Mouse (Mus musculus): ENCODE measurements at regions not wholly inside any gene's neighbourhood (a gene's known extent, or its start where the extent isn't known, plus 50 kb on each side); places are given as distances from the start of the nearest gene placed in this dataset.
A peak's percentile ranks its signal among the peaks of the same experiment; 100 is the strongest.

DNA sequence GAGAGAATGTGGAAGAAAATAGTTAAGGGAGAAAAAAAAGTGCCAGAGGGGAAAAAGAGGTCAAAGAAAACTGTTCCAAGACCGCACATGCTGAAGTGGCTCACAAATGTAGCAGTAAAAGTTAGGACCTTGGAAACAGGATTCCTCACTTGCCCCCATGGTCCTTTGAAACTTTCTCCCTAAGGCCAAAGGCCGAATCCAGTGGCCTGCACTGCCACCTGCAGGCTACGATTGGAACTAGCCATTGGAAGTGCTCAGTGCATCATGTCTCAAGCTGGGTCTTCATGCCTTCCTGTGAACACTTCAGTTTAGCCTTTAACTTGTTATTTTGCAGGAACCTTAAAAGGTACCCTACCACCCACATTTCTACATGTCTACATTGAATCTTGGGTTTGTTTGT, 56.3 kb upstream of the Mctp2 start:
- DNase-seq, result peak; percentile 62
- intact Hi-C loops (cut with DNase I; ENCODE audit: low total_unique reads), result loop anchor here (5.0 kb wide), 1 partner anchor 120 kb away; no protein-coding TSS in a partner anchor

DNA sequence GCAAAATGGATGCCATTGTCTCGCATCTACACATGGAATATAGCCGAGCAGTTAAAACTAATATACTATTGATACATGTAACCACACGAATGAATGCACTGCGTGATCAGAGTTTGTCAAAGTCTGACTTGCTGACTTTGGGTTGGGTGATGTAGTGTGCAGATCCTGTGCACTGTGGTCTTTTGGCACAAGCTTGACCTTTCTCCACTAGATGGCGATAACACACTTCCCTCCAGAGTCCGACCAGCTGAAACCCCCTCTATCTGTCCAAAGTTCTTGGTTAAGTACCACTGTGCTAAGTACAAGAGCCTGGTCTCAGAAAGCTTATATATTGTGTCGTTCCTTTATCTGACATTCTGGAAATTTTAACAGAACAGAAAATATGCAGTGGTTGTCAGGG, 84.9 kb upstream of the Mctp2 start:
- no peak for DNase-seq
- intact Hi-C loops (cut with DNase I; ENCODE audit: low total_unique reads), result loop anchor here (10.0 kb wide), 1 partner anchor 1263 kb away; no protein-coding TSS in a partner anchor

DNA sequence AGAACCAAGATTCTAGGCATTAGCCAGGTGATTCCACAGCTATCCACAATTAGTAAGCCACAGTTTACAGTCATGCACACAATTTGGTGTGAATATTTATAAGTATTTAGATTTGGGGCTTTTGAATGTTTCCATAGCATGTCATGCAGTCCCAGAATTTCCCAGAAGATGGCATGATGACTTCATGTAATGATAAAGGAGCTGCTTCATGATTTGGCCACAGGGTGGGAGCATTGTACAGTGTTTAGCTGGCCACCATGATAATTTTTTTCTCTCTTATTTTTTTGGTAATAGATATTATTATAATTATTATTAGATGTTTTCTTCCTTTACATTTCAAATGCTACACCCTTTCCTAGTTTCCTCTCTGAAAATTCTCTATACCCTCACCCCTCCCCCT, 93.6 kb upstream of the Mctp2 start:
- intact Hi-C loops (cut with DNase I; ENCODE audit: low total_unique reads), result loop anchor here (5.0 kb wide), 1 partner anchor 1022 kb away; no protein-coding TSS in a partner anchor
- peak; percentile 43 for DNase-seq

DNA sequence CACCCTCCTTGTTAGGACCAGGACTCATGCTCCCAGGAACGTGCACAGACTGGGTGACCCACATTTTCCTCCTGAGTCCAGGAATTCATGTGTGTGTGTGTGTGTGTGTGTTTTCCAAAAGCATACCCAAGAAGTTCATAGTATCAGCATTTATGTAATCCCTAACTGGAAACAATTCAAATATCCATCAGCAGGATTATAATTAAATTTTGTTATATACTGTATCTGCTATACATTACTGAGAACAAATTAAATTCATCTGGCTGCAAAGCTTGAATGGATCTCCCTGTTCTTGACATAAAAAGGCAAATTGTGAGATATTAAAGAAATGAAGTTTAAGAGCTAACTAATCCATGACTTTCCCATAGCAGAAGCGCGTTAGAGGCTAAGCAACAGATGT, 99.7 kb upstream of the Mctp2 start:
- intact Hi-C loops (cut with DNase I; ENCODE audit: low total_unique reads), result no loop called here
- no peak for DNase-seq

DNA sequence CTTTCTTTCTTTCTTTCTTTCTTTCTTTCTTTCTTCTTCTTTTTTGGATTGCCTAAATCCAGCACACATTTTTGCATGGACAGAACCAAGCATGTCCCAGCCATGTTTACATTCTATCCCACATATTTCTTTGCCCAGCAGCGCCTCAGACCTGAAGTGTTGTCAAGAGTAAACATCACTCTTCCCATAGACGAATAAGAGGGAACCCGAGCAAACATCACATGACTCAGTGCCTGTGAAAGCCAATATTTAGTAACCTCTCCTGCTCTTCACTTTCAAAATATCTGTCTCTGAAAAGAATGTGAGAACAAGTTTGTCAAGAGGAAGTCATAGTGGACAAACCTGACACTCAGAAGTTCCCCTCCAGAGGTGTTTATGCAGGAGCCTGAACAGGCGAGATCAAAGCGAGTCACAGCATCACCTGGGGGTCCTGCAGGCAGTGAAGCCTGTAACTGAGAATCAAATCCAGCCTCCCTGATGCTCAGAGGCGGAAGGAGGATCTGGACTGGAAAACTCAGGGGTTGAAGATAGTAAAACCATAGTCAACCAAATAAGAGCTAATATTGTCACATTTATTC, 102.1 kb upstream of the Mctp2 start:
- intact Hi-C loops (cut with DNase I; ENCODE audit: low total_unique reads), result no loop called here
- DNase-seq, result no peak

DNA sequence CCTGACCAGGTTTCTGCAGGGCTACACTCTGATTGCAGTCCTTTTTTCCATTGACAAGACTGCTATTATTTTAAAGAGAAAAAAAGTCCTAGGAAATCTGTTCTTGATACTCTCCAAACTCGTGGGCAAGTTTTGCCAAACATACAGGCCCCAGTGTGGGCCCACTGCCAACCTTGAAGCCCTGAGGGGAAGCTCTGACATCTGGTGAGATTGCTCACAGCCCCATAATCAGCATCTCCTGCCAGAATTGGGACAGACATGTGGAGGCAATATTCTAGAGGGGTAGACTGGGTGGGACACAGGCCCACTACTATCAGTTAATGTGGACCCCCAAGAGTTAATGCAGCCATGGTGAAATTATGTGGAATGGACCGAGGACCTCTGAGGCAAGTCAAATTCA, 132.1 kb upstream of the Mctp2 start:
- intact Hi-C loops (cut with DNase I; ENCODE audit: low total_unique reads), result no loop called here
- peak; percentile 66 for DNase-seq

DNA sequence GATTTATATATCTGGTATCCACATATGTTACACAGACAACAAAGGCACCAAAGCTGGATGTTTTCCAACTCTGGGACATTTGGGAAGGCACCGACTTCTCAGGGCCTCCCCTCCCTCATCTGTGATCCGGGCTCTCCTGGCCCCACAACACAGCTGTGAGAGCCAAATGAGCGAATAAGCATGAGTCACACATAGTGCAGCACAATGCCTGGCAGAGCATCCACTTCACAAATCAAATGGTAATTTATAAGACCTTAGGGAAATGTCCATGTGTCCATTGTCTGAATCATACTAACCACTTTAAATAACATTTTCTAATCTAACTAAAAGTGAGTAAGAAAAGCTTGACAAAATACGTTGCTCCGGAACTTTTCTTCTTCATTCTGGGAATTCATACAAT, 135.6 kb upstream of the Mctp2 start:
- intact Hi-C loops (cut with DNase I; ENCODE audit: low total_unique reads), result no loop called here
- peak; percentile 44 for DNase-seq

DNA sequence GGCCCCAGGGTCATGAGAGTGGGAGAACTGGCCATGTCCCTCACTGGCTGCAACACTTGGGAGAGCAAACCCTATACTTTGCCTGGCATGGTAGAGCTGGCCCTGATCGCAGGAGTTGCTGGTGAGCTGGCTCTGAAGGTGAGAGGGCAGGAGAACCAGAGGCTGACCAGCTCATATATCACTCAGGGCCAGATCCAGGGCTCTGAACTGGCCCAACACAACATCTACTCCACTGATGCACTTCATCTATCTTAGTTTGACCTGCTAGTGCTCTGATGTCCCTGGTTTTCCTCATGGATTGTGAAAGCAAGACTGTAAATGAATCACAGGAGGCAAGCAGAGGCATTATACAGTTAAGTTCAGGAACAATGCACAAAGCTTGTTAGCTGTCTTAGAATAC, 137.6 kb upstream of the Mctp2 start:
- intact Hi-C loops (cut with DNase I; ENCODE audit: low total_unique reads), result no loop called here
- DNase-seq, result no peak

DNA sequence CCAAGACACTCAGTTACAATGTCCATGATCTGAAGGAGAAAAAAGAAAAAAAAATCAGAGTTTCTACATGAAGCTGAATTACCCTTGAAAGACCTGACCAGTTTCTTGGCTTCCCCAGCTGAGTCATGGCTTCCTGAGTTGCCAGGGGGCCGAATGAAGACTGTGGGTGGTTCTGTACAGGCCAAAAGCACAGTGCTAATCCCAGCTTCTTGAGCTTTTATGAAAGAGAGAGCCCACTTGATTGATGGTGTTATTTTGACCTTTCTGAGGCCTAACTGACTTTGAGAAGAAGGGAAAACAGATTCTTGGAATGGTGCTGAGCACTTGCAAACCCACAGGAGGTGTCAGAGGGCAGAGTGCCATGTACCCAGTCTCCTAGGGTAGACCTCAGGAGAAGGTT, 138.4 kb upstream of the Mctp2 start:
- intact Hi-C loops (cut with DNase I; ENCODE audit: low total_unique reads), result no loop called here
- peak; percentile 6 for DNase-seq

DNA sequence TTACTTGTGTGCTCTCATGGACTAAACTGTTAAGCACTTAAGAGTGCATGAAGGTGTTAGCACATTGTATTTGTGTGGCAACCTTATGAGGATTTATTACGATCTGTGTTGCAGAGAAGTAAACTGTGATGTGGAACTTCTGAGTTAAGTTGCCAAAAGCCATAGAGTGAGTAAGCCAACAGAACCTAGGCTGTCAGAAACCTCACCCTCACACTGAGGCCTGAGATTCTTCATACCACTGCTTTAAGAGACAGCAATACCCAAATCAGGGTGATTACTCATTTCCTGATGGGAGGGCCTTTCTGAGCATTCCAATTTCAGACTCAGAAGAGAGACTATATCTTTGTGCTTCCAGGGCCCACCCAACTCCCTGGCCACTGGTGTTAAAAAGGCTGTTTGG, 140.5 kb upstream of the Mctp2 start:
- no peak for DNase-seq
- intact Hi-C loops (cut with DNase I; ENCODE audit: low total_unique reads), result no loop called here

DNA sequence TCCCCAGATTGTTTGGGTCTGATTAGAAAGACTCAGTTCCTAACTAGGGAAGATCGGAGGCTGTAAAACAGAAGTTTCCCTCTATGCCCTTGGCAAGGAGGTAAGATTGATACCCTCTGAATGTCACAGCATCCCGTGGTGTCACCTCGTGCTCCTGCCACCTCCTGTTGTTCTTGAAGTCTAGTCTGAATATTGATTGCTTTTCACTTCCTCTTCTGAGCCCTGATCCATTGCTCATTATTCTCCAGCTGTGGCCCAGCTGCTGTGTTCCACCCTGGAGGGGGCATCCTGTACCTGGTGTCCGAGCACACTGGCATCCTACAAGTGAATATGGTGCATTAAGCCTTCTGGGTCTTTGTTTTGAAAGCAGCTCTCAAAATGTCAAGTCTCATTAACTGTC, 156.6 kb upstream of the Mctp2 start:
- no peak for DNase-seq
- intact Hi-C loops (cut with DNase I; ENCODE audit: low total_unique reads), result no loop called here

DNA sequence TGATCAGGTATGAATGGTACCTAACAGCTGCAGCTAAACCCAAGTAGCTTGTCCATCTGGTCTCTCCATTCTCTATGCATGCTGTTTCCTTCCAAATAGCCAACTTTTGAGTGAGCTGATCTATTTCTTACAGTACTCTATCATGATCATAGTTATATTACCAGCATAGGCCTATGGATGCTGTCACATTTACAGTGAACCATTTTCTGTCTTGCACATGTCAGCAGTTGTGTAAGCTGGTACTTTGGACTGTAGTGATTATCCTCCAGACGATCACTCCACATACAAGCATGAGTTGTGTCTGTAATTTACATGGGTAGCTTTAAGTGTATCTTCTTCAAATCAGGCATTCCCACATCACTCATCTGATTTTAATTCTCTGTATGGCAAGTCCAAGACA, 158.2 kb upstream of the Mctp2 start:
- no peak for DNase-seq
- intact Hi-C loops (cut with DNase I; ENCODE audit: low total_unique reads), result no loop called here

DNA sequence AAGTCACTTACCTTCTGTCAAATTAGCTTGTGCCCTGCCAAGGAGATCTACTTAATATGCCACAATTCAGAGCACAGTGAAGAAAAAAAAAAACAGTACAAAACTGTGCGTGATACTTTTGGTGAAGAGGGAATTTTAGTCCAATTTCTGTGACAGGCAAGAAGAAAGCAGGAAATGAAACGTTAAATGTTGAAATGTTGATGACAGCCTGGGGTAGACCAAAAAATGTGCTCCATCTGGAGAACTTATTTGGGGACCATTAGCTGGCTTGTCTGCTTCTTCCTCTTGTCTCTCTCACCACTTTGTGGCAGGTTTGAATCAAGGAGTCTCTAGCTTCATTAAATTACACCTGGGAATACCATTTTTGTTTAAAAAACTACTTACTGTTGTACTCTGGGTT, 163.3 kb upstream of the Mctp2 start:
- no peak for DNase-seq
- intact Hi-C loops (cut with DNase I; ENCODE audit: low total_unique reads), result no loop called here

DNA sequence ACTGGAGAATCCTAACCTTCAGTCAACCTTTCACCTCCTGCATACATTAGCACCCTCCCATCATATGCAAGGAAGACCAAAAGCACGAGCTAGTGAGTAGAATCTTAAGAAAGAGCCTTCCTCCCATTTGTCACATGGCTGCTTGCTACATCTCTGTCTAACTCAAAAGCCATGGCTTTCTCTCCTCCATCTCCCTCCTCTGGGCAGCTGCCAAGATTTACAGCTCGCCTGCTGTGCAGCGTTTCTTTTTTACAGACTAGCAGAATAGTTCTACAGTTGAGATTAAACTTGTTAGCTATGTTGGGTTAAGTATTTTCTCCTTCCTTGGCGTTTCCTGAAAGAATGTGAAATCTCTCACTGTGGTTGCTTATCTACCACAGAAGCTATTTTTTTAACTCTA, 168.3 kb upstream of the Mctp2 start:
- DNase-seq, result peak; percentile 7
- intact Hi-C loops (cut with DNase I; ENCODE audit: low total_unique reads), result no loop called here

DNA sequence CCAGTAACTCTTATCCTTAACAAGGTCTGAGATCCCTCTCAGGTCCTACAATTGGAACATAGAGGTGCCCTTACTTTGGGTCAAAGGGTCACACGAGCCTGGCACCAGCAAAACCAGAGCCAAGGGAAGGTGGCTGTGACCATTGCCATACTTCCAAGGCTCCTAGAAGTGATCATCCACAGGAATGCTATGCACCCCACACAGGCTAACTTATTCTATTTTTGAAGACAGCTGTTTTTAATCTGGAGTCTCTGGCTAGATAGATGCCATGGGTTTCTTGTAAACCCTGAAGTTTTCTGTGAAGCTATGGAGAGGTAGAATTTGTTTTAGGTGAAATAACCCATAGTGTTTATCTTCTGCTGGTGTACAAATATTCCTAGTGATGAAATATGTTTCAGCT, 172.5 kb upstream of the Mctp2 start:
- no peak for DNase-seq
- intact Hi-C loops (cut with DNase I; ENCODE audit: low total_unique reads), result no loop called here

DNA sequence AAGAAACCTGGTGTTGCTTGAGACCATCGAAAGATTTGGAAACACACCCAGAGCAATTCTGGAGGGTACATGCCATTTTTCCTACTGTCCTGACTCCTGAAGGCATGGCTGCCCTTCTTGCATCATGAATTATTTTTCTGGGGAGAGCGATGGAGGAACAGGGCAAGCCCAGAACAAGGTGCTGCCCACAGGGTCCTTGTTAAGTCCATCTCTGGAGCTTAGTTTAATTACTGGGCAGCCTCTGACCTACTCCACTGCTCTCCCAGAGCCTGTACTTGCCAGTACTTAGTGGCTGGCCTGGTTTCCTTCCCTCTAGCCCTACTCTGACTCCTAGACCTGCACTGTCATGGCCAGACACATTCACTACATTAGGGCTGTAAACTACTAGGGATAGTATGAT, 174.9 kb upstream of the Mctp2 start:
- intact Hi-C loops (cut with DNase I; ENCODE audit: low total_unique reads), result no loop called here
- DNase-seq, result no peak

DNA sequence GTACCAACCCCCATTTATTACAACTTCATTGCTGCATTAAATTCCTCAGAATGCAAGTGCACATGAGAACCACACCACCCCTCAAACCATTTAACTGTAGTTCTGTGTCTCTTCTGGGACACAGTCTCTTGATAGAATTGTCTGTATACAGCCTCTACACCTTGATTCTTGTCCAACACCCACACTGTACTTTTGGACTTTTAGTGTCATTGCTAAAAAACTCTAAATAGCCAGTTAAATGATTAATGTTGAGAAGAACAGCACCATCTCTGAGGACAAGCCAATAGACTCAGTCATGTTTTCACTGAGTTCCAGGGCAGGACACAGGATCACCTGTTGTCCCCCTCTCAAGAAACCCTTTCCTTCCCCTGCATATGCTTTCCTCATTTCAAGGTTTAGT, 183.8 kb upstream of the Mctp2 start:
- intact Hi-C loops (cut with DNase I; ENCODE audit: low total_unique reads), result no loop called here
- no peak for DNase-seq

DNA sequence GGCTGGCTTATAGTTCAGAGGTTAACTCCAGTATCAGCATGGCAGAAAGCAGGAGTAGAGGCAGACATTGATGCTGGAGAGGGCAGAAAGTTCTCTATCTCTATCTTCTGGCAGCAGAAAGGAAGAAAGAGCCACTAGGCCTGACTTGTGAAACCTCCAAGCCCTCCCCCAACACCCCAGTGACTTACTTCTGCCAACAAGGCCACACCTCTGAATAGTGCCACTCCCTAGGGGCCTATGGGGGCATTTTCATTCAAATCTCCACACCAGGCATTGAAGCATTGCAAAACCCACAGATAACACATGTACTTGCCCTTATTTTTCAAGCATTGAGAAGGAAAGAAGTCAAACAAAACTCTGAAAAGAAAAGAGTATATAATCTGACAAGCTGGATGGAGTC, 186.9 kb upstream of the Mctp2 start:
- no peak for DNase-seq
- intact Hi-C loops (cut with DNase I; ENCODE audit: low total_unique reads), result no loop called here

DNA sequence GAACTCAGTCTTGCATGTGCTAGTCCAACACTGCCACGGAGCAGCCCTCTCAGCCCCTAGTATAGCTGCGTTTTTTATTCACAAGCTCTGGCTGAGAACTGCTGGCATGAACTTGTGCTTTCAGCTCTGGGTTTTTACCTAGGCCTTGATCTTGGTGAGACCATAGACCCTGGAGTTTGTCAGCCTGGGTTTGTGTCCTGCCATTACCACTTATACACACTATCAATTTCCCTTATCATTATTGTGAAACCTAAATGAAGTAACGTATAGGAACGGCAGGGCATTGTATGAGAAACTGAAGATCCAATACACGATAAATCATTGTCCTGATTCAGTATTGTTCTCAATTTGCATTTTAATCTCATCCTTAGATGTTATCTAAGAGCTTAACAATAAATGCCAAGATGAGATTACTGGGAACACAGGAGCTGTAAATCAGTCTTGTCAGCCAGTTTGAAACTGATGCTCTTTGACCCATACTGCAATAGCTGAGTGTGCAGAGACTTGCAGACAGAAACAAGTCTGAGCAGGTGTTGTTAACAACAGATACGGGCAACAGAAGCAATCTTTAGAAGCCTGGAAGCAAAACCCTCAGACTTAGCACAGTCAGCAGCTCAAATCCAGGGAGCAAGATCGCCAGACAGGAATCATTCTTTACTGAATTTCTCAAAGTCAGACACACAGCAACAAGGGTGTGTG, 190.7 kb upstream of the Mctp2 start:
- intact Hi-C loops (cut with DNase I; ENCODE audit: low total_unique reads), result no loop called here
- DNase-seq, result no peak

DNA sequence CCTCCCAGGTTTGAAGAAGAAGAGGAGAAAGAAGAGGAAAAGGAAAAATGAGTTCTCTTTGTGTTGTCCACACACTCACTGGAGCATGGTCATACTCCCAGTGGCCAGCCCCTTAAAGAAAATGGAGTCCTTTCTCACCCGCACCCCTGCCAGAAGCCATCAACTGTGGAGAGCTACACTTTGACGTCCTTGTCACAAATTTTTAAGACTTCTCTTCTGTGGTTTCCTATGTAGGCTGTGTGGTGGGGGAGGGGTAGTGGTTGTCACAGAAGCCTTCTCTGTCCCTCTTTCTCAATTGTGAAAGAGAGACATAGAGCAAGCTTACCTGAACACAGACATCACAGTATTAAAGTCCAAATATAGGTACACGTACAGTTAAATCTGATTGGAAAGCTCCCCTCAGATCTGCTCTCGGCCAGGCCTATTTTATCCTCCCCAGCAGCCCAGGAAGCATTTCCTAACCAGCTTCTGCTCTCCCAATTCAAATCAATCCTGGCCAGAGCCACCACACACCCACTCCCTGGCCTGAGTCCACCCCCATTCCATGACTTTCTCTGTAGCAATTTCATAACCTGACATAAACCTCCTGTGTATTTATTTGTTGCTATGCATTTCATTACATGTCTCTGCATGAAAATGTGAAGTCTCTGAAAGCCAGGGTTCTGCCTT, 192.3 kb upstream of the Mctp2 start:
- DNase-seq, result peak; percentile 30
- intact Hi-C loops (cut with DNase I; ENCODE audit: low total_unique reads), result no loop called here

DNA sequence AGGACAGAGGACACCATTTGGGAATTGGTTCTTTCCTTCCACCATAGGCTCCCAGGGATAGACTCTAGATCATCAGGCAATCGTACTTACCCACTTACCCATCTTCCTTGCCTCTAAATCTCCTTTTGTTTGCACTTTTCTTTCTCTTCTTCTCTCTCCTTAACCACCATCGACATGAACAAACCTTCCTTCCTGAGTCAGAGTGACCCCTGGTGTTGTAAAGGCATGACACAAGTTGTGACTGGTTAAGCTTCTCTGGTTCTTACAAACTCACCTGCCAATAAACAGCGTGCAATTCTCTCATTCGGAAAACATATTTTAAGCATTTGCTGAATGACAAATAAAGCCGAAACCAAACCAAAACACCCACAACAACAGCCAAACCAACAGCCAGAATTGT, 193.4 kb upstream of the Mctp2 start:
- intact Hi-C loops (cut with DNase I; ENCODE audit: low total_unique reads), result no loop called here
- DNase-seq, result no peak
